Mouse (Mus musculus) small intestine, adult 2 months (tissue): ENCODE data around the gene Flywch1.

Source experiments
- CTCF ChIP-seq: fragments of 200-500 bp; IDR thresholded peaks from 2 replicates; pipeline ENCODE4 v1.5.1; 2012; ENCODE audit warnings: low read depth, mild to moderate bottlenecking, control low read depth, inconsistent platforms, low read length, moderate library complexity, mixed read lengths; ENCODE audit not compliant: insufficient replicate concordance, insufficient read length; ENCODE audit errors: extremely low read depth
- POLR2A ChIP-seq: fragments of 200-500 bp; IDR thresholded peaks from 2 replicates; pipeline ENCODE4 v1.6.1; 2012; ENCODE audit warnings: low read depth, mild to moderate bottlenecking, control low read depth, inconsistent platforms, low read length, moderate library complexity

GRCm38 (mm10) chr17:23778447-23778846 lies 7.0 kb upstream of the Flywch1 start:
- TF ChIP-seq CTCF: no peak
- TF ChIP-seq POLR2A: no peak
